Mouse (Mus musculus): ENCODE measurements around the gene Rbm24.

Rbm24 gene

DNA sequence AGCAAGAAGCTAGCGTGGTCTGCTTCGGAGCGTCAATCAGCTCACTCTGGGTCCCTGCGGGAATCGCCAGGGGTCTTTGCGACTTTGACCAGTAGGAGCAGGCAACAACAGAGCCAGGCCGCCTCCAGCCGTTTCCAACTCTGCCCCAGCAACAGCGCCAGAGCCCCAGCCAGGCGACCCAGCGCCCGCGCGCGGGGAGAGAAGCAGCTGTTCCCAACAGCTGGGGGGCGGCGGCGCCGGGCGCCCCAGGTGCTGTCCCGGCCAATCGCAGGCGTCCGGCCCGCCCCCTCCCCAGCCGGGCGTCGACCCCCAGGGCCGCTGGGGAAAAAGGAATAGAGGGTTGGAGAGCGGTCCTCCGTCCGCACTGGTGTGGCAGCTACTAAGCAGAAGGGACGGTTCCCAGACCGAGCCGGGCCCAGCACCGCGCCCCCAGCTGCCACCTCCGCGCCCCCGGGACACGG, at the start of gene Rbm24:
TSS of gene Rbm24 (plus strand) at position 294 of the 461 bp plus-strand sequence.
- no peak for DNase-seq (ENCODE audit: low spot score in 2 of 2)

DNA sequence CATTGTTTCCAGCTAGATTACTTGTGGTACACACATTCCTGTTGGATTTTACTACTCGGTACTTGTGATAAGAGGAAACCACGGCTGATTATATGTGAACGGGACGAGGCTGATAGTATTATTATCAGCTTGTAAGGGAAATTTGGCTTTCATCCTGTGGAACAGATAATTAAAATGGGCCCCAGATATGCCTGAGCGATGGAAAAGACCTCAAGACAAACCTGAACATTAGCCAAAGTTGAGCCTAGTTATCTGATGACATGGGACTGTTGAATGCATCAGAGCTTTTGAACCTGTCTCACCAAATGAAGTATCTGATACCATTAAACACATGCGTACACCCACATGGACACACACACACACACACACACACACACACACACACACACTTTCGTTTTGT, 45.4 kb upstream of the Rbm24 start:
- DNase-seq (ENCODE audit: low spot score in 2 of 2): no peak

DNA sequence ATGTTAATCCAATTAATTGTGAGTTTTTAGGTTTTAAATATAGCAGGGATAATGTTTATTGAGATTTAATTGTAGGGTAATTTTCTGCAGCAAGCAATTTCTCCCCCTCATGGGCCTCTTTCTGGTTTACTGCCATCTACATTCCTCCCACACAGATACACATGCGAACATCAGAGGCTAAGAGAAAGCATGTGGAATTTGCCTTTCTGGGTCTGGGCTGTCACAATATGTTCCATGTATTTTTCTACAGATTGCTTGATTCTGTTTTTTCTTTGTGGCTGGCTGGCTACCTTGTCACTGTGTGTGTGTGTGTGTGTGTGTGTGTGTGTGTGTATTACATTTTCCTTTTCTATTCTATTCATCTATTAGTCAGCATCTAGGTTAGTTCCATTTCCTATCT, 42.9 kb upstream of the Rbm24 start:
- DNase-seq (ENCODE audit: low spot score in 2 of 2): no peak

DNA sequence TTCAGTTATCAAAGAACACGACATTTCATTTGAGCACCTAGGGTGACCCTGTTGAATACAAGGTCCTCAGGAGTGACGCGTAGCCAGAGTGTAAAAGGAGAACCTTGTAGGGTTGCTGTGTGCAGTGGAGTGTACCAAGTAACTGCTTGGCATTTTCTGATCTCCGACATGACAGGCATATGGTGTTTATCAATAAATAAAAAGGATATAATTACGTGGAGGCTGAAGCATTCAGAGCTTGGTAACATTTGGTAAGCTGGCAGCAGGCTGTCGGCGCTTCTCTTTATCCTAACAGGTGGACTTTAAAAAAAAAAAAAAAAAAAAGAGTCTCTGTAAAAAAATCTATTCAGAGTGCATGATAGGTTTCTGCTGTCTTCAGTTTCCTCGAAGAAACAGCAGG, 30.8 kb upstream of the Rbm24 start:
- DNase-seq (ENCODE audit: low spot score in 2 of 2): no peak

DNA sequence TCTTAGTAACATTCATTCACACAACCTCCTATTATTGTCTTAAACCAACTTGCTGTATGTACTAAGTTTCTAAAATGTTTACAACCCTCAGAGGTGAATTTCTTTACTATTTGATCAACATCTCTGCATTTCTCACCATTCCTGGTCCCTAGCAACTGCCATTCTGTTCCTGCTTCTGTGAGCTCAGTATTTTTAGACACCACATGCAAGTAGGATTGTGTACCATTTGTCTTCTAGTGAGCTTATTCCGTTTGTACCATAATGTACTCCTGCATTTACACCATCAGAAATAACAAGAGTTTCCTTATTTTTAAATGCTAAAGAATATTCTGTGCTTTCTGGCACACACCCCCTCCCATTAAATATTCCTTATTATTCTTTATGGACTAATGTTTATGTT, 26.6 kb upstream of the Rbm24 start:
- DNase-seq (ENCODE audit: low spot score in 2 of 2): no peak

DNA sequence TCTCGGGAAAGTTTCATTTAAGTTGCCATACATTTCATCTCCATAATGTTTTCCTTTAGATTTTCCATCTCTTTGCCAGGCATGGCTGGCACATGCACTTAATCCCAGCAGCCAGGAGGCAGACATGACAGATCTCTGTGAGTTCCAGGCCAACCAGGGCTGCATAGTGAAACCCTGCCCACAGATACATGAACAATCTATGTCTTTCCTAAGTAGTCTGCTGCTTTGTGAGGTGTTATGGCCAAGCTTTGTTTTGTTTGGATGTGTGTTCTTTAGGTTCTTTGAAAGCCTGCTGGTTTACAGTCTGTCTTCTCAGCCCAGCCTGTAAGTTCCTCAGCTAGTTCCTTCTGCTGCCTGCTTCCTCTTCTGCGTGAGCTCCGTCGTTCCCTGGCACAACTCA, 25.3 kb upstream of the Rbm24 start:
- no peak for DNase-seq (ENCODE audit: low spot score in 2 of 2)

DNA sequence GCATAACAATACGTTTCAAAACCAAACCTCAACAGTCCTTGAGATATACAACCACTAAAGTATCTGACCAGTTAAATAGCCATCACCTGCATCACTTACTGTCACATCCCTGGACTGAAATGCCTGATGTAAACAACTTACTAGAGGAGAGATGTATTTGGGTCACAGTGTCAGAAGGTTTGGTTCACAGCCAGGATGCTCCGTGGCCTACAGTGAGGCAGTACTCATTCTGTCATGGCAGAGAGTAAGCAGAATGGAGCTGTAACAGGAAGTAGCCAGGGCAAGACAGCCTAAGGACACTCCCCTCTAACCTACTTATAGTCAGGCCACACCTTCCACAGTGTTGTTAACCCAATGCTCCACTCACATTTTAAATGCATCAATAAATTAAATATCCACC, 24.3 kb upstream of the Rbm24 start:
- no peak for DNase-seq (ENCODE audit: low spot score in 2 of 2)

DNA sequence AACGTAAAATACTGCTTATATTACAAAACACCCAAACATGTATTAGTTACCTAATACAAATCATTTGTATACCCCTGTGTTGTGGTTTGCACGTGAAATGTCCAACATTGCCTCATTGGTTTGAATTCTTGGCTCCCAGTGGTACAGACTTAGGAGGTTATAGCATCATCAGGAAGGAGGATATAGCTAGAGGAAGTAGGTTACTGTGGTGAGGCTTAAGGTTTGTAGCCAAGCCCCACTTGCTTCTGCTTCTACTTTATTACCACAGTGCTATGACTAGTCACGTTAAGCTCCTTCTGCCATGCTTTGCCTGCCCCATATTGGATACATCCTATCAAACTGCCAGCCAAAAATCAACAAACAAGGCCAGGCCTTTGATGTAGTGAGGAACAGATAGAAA, 21.0 kb upstream of the Rbm24 start:
- no peak for DNase-seq (ENCODE audit: low spot score in 2 of 2)

DNA sequence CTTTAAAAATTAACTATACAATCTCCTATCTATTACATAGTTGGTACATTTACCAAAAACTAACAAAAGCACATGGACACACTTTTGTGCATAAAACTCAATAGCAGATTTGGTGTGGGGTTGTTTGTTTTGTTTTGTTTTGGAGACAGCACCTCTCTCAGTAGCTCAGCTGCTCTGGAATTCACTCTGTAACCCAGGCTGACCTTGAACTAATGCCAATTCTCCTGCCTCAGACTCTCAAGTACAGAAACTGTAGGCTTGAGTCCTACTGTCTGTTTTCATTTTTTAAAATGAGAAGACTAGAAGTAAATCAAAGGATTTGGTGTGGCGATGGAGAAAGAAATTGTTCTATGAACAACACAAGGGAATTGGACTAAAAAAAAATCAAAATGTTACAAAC, 11.1 kb upstream of the Rbm24 start:
- DNase-seq (ENCODE audit: low spot score in 2 of 2): no peak

DNA sequence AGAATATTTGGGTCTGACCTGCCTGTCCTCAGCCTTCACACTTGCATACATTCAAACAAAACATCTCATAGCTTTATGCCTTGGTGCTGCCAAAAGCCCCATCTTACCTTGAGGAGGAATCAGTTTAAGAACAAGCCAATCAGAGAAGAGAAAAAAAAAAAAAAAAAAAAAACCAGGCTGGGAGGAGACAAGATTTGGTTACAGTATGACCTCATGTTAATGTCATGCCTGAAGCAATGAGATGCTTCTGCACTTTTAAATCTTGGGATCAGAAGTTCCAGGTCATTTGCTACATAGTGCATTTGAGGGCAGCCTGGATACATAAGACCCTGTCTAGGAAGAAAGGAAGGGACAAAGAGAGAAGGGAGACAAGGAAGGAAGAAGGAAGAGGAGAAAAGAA, 6.0 kb upstream of the Rbm24 start:
- DNase-seq (ENCODE audit: low spot score in 2 of 2): no peak

DNA sequence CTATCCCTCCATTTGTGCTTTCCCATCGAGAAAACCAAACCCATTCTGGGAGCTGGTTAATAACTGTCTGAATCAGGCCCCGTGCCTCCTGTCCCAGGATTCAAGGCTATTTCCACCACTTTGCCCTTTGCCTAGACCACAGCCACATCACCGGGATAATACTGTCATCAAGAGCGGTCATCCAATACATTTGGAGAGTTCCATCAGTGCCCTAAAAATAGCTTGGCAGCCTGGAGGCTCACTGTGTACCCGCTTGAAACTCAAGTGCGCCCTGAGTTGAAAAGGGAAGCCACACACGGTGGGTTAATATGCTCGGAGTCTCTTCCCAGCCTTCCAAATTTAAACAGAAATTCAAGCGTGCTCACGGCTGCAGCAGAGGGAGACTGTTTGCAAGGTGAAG, 4.6 kb upstream of the Rbm24 start:
- no peak for DNase-seq (ENCODE audit: low spot score in 2 of 2)

DNA sequence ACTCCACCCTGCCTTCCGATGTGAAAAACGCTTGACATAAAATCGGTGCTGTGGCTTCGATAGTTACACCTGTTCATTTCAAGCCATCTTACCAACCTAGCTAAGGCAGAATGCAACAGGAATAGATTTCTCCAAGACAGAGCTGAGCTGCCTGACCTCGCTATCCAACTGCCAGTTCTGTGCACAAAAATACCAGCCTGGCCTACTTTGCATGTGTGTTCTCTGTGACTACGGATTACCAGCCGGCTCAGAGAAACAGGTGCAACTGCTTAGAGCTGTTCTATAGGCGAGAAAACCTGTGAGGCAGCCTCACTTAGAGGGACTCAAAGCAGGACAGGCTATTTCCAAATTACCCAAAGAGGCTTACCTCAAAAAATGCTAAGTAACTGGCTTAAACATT, 4.2 kb upstream of the Rbm24 start:
- DNase-seq (ENCODE audit: low spot score in 2 of 2): no peak

DNA sequence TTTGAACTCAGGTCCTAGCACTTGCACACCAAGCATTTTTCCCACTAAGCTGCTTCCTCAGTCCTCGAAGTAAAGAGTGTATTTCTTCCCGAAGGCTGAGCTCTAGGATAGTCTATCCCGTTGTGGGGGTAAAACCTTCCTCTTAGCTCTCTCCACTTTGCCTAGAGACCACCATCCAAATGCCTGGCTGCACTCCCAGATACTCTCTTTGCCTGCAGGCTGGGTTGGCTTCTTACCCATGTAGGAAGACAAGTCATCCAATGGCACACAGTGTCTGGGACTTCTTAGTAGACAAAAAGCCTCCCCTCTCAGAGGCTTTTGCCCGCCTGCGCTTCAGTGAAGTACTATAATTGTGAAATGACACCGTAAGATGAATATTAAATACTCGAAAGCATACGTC, 2.2 kb upstream of the Rbm24 start:
- DNase-seq (ENCODE audit: low spot score in 2 of 2): no peak

DNA sequence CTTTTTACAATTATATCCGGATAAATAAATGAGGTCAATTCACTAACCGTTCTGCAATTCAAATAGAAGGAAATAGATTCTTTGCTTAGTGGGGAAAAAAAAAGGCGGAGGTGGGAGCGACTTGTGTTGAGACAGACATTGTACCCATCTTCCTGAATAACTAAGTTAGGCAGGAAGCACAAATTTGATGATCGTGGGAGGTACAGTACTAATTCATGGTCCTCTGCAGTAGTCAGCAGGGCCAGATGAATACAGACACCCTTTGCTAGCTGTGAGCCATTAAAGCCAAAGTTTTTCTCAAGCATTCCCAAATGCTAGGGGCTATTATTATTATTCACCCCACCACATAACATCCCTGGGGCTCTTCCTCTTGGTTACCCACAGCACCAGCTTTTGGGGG, 640 bp upstream of the Rbm24 start:
- DNase-seq (ENCODE audit: low spot score in 2 of 2): no peak

DNA sequence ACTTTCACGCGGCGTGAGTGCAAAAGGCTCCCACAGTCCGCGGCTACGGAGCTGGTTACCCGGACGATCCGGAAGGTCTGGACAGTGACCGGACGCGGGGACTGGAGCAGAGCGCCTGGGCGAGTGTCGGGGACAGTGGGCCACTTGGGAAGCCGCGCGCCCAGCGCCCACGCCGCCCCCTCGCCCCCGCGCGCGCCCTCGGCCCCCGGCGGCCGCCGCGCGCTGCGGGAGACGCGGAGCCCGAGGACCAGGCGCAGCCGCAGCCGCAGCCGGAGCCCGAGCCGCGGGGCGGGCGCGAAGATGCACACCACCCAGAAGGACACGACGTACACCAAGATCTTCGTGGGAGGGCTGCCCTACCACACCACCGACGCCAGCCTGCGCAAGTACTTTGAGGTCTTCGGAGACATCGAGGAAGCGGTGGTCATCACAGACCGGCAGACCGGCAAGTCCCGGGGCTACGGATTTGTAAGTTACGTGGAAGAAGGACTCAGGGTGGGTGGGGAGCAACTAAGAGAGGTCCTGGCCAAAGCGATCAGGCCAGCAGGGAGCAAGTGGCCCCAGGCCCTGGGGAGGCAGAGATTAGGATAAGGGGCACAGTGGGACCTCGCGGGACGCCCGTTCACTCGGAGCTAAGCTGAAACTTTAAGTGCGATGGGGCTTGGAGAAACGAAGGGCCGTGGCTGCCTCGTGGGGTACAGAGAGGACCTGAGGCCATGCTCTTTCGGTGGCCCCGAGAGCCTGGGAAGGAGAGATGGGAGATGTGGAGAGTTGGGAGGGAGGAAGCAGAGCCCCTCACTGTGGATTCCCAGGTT, 704 bp downstream of the Rbm24 start:
- DNase-seq (ENCODE audit: low spot score in 2 of 2): no peak

DNA sequence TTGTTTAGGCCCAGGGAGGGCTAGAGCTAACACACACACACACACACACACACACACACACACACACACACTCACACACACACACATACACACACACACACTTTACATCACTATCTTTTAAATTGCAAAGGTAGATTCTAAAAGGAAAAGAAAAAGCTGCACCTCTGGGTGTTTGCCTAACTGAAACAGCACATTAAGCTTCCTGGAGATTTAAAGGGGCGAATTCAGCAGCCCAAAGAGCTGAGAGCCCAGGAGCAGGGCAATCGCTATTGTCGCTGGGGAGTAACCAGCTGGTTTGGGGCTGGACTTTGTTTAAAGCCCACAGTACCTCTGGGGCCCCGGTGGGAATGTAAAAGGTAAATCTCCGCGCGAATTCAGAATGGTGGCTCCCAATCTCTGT, 1.4 kb downstream of the Rbm24 start:
- DNase-seq (ENCODE audit: low spot score in 2 of 2): no peak

DNA sequence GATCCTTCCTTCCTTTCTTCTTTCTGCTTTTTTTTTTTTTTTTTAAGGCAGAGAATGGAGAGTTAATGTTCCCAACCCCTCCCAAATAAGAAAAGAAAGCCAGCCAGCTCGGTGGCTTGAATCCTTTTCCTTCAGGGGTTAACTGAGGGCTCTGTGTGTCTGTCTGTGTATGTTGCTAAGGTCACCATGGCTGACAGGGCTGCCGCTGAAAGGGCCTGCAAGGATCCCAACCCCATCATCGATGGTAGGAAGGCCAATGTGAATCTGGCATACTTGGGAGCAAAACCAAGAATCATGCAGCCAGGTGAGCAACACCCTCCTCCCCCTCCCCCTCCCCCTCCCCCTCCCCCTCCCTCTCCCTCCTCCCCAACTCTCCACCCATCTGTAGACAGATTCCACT, 1.9 kb downstream of the Rbm24 start:
- no peak for DNase-seq (ENCODE audit: low spot score in 2 of 2)

DNA sequence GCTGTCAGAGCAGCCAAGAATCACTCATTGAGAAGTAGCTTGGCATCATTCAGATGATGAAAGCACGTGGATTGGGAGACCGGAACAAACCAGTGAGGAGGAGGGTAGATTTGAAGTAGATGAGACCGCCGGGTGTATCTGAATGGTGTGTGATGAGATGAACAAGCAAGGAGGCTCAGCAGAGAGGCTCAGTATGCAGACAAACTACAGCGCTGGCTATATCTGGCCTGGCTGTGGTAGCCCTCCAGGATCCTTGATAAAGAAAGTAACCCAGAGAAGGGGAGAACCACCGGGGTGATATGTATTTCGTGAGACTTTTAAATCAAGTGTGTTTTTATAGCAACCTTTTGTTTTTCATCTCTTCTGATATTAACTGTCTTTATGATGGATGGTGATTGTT, 5.6 kb downstream of the Rbm24 start:
- DNase-seq (ENCODE audit: low spot score in 2 of 2): no peak

DNA sequence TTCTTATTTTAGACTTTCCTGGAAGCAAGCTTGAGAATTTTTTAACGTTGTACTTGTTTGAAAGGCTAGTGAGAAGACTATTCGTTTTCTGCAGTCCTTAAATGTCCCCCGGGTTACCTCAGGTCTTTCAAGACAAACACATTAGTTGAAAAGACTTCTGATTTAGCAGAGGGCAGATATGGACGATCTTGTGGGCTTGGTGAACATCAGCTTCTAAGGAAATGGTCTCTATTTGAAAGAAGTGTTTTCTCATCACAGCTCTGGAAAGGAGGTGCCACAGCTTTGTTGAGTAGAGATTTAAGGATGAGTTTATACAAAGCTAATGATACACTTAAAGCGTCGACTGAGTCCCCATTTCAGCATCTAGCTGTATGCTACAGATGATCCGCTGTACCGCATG, 6.1 kb downstream of the Rbm24 start:
- no peak for DNase-seq (ENCODE audit: low spot score in 2 of 2)

DNA sequence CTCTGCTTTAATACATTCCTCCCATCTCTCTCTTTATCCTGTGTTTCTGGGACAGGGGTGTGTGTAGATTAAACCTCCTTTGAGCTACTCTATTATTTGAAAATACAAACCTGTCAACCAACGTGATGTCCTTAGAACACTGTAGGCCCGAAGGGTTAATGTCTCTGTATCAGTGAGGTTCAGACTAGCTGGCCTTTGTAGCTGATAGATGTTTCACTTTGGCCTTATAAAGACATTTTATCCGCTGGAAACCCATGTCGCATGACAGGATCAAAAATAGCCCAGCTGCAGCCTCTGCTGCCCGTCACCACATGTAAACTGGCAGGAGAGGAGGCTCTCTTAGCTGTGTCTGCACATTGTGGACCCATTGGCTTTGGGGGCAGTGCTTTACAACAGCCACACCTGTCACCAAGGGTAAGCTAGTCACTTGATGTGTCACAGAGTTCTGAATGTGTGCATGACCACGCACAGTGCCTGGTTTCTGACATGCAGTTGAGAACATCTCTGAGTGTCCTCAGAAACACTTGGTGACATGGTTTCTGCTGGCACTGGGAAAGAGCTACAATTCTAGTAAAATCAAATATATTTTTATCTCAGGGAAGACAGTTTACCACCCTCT, 8.5 kb downstream of the Rbm24 start:
- DNase-seq (ENCODE audit: low spot score in 2 of 2): no peak

DNA sequence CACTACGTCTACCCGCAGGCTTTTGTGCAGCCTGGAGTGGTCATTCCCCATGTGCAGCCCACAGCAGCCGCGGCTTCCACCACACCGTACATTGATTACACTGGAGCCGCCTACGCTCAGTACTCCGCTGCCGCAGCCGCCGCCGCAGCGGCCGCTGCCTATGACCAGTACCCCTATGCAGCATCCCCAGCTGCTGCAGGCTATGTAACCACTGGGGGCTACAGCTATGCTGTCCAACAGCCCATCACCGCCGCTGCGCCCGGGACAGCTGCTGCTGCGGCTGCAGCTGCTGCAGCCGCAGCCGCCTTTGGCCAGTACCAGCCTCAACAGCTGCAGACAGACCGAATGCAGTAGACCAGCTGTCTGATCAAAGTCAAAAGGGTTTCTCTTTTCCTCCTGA, 10.7 kb downstream of the Rbm24 start:
- no peak for DNase-seq (ENCODE audit: low spot score in 2 of 2)

DNA sequence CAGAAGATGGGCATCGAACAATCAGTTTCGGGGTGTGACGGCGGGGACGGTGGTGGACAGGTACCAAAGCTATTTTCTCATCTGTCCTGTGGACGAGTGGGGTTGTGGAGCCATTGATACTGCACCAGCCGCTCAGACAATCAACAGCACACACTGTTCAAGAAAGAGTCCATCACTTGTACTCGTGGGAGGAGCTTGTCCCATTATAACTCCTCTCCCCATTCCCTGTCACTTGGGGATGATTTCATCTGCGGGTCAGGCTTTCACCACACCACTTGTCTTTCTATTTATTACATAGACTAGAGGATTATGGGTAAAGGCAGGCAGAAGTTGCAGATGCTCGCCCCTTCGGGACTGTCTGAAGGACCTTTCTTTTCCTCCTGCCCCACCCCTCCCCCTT, 11.6 kb downstream of the Rbm24 start:
- DNase-seq (ENCODE audit: low spot score in 2 of 2): no peak

DNA sequence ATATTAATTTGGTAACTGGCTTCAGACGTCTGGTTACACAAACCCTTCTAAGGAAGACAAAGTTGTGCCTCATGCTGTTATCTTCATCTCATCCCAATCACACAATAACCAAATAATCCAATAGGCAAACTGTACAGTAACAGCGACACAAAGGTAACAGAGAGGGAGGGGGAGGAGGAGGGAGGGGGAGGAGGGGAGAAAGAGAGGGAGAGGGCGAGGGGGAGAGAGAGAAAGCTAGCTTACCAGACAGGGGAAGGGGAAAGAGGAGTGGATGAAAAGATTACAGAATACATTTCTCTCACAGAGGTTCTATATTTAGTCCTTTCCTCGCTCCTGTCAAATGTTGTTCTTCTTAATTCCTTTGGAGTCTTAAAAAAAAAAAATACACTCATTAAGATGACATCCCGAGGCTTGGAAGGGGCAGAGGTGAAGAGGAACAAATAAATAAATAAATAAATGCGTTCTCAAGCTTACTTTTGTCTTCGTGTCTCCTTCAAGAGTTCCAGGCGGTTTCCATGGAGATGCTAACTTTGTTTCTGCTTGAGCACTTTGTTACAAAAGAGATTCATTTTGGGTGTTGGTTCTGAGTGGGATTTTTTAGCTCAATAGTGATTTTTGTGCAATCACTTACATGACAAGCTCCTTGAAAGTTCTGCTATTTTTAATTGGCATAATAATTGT, 15.8 kb downstream of the Rbm24 start:
- no peak for DNase-seq (ENCODE audit: low spot score in 2 of 2)

Measured in spleen, postnatal 36 days (tissue).